Mouse (Mus musculus) brain, embryonic 14.5 days (tissue): ENCODE data around the gene Nop16.

Experiments
- CTCF ChIP-seq: fragments of 200-500 bp; IDR thresholded peaks from 2 replicates; pipeline ENCODE4 v1.5.1; 2012; ENCODE audit warnings: inconsistent platforms, mild to moderate bottlenecking, moderate library complexity, borderline replicate concordance; ENCODE audit not compliant: insufficient read depth, insufficient read length; ENCODE audit errors: extremely low read depth
- POLR2A ChIP-seq: fragments of 200-500 bp; IDR thresholded peaks from 2 replicates; pipeline ENCODE4 v1.6.1; 2012; ENCODE audit warnings: mild to moderate bottlenecking, inconsistent platforms, borderline replicate concordance; ENCODE audit not compliant: poor library complexity, insufficient read depth, insufficient read length, severe bottlenecking; ENCODE audit errors: extremely low read depth

GRCm38 (mm10) chr13:54560608-54561007 is 29.3 kb downstream of the Nop16 start:
- TF ChIP-seq POLR2A (no peak), CTCF (no peak)
